Mouse (Mus musculus) right cerebral cortex, postnatal 4 days (tissue): ENCODE results near the gene Nr5a2.
A peak's percentile ranks its signal among the peaks of the same experiment; 100 is the strongest.

Source experiments
- DNase-seq: peaks from one replicate; pipeline ENCODE4 v3.0.0-alpha.2; 2022

Nr5a2 gene

GRCm38 (mm10) chr1:136909494-136910037 lies 50.7 kb downstream of the Nr5a2 start:
- DNase-seq, result no peak

- no peak for DNase-seq
Observed at GRCm38 (mm10) chr1:136898130-136898529, 62.1 kb downstream of the Nr5a2 start.

- no peak for DNase-seq
Observed at GRCm38 (mm10) chr1:136896351-136896750, 63.9 kb downstream of the Nr5a2 start.

- DNase-seq, result no peak
Observed at GRCm38 (mm10) chr1:136895877-136896276, 64.4 kb downstream of the Nr5a2 start.

GRCm38 (mm10) chr1:136894753-136895152 lies 65.5 kb downstream of the Nr5a2 start:
- no peak for DNase-seq

GRCm38 (mm10) chr1:136893162-136893561 lies 67.1 kb downstream of the Nr5a2 start:
- no peak for DNase-seq

- no peak for DNase-seq
Observed at GRCm38 (mm10) chr1:136890439-136890838, 69.8 kb downstream of the Nr5a2 start.

- peak; percentile 5 for DNase-seq
Observed at GRCm38 (mm10) chr1:136888704-136889103, 71.5 kb downstream of the Nr5a2 start.

GRCm38 (mm10) chr1:136886678-136887077 lies 73.6 kb downstream of the Nr5a2 start:
- DNase-seq, result no peak

- no peak for DNase-seq
Observed at GRCm38 (mm10) chr1:136883458-136884174, 76.6 kb downstream of the Nr5a2 start.

GRCm38 (mm10) chr1:136880260-136880659 lies 80.0 kb downstream of the Nr5a2 start:
- DNase-seq, result no peak

GRCm38 (mm10) chr1:136875006-136875405 lies 85.2 kb downstream of the Nr5a2 start:
- no peak for DNase-seq

GRCm38 (mm10) chr1:136868955-136869354 lies 91.3 kb downstream of the Nr5a2 start:
- peak; percentile 10 for DNase-seq

GRCm38 (mm10) chr1:136868285-136868684 lies 92.0 kb downstream of the Nr5a2 start:
- DNase-seq, result no peak

GRCm38 (mm10) chr1:136866481-136867092 lies 93.7 kb downstream of the Nr5a2 start:
- no peak for DNase-seq

GRCm38 (mm10) chr1:136863209-136863608 lies 97.0 kb downstream of the Nr5a2 start:
- DNase-seq, result no peak

GRCm38 (mm10) chr1:136859454-136859853 lies 100.8 kb downstream of the Nr5a2 start:
- no peak for DNase-seq

- DNase-seq, result no peak
Observed at GRCm38 (mm10) chr1:136858724-136859123, 101.5 kb downstream of the Nr5a2 start.

- DNase-seq, result no peak
Observed at GRCm38 (mm10) chr1:136856104-136856503, 104.1 kb downstream of the Nr5a2 start.

GRCm38 (mm10) chr1:136848791-136849190 lies 111.5 kb downstream of the Nr5a2 start:
- no peak for DNase-seq

- no peak for DNase-seq
Observed at GRCm38 (mm10) chr1:136846081-136846480, 114.2 kb downstream of the Nr5a2 start.

- no peak for DNase-seq
Observed at GRCm38 (mm10) chr1:136845341-136845740, 114.9 kb downstream of the Nr5a2 start.

GRCm38 (mm10) chr1:136840512-136840911 lies 119.7 kb downstream of the Nr5a2 start:
- no peak for DNase-seq

GRCm38 (mm10) chr1:136839202-136839601 lies 121.0 kb downstream of the Nr5a2 start:
- DNase-seq, result no peak
